Mouse (Mus musculus): ENCODE measurements around the gene Npas3.

The Npas3 gene

DNA sequence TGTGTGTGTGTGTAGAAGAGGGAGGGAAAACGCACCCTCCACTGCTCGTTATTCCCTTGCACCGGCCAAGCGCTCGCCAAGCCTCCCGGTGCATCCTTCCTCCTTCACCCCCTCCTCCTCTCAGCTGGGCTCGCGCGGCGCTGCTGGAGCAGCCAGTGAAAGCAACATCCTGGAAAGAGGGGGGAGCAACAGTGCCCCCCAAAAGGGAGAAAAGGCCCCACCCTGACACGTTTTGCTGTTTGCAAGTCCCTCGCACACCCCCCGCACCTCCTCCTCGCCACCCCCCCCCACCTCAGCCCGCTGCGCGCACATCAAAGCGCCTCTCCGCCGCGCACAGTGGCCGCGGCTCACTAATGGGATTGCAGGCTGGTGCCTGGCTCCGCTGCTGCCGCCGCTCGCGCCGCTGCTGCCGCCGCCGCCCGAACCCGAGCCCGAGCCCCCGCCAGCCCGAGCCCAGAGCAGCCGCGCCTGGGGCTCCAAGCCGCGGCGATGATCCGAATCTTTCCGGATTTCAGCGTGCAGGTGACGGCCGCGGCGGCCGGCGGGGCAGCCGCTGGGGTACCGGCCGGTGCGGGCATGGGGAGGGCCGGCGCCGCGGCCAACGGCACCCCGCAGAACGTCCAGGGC lies at the start of gene Npas3:
Gene Npas3, plus strand, starts transcription at position 577 of the 627 bp plus-strand sequence.
- in situ Hi-C loops (cut with MboI, MseI) = loop anchor here in 1 of 2 experiments (5.0 kb wide), 1 partner anchor 1244 kb away; no protein-coding TSS in a partner anchor

DNA sequence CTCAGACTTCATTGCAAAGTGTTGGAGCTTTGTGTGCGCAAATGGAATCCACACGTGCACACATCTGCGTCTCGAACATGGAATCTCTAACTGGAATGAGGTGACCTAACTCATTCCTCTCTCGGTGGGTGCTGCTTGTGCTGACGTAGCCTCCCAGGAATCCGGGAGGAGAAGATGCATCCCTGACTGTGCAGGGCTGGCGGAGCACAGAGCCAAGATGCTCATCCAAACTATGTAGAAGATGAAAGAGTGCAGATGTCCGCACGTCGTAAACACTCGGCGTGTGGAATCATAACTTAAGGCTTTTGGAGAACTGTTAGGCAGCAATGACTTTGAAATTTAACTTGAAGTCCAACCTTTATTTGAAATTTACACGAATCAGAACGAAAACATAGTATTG lies 31.3 kb upstream of the Npas3 start:
- in situ Hi-C loops (cut with MboI, MseI) = no loop called here

DNA sequence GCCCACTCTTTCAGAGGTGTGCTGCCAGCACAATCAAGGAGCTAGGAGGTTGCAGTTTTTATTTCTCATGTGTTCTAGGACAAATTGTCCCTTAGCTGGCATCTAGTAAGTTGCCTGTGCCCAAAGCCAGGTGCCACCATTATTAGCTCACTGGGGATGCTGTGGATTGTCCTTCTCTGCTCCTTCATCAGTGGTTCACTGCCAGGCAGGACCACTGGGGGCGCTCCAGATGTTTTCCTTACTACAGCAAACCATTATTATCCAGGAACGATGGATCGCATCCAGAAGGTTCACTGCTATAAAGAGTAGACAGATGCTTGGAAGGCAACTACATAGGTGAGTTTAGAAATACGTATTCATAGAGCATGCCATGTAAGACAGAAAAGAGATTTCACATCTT lies 25.7 kb upstream of the Npas3 start:
- in situ Hi-C loops (cut with MboI, MseI) = no loop called here

DNA sequence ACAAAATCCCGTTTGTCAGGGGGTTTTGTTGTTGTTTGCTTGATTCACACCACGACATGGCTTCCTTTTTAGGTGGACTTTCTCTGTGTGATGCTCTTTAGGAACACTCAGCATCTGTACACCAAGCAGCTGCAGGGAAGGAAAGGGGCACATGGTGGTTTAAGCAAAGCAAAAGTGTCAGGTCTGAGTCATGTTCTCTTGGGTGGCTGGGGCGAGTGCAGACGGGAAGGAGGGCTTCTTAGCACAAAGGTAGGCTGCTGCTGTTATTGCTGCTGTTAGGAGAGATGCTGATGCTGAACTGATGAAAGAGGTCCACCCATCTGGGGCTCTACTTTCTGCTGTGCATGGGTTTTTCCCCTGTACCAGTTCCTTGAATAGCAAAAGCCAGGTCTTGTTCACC lies 21.1 kb upstream of the Npas3 start:
- in situ Hi-C loops (cut with MboI, MseI) = no loop called here

DNA sequence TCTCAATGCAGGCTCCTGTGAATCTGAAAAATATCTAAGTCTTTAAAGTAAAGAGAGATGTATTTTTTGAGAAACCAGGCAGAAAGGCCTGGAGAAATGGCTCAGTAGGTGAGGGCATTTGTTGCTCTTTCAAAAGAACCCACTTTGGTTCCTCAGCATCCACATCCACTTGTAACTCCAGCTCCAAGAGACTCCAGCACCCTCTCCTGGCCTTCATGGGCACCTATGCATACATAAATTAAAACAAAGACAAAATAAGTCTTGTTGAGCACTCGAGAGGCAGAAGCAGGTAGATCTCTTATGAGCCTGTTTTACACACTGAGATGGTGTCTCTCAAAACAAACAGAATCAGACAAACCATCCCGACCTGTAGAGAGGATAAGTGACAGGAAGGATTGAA lies 19.1 kb upstream of the Npas3 start:
- in situ Hi-C loops (cut with MboI, MseI) = no loop called here

DNA sequence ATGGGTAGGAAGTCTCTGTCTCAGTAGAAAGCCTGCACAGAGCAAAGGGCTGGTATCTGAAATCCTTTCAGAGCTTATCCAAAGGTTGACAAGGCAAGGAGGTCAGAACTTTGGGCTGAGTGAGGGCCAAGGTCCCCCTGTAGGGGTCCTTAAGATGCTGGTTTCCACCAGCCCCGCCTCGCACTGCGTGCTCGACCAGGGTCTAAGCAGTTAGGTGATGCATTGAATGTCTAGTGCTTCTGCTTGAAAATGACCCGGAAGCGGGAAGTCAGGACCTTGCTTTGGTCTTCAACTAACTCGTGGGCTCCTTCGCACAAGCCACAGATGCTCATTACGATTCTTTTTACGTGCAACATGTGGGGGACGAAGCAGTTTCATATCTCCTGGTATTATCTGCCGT lies 2.3 kb upstream of the Npas3 start:
- in situ Hi-C loops (cut with MboI, MseI) = loop anchor here in 1 of 2 experiments (5.0 kb wide), 1 partner anchor 1246 kb away; no protein-coding TSS in a partner anchor

DNA sequence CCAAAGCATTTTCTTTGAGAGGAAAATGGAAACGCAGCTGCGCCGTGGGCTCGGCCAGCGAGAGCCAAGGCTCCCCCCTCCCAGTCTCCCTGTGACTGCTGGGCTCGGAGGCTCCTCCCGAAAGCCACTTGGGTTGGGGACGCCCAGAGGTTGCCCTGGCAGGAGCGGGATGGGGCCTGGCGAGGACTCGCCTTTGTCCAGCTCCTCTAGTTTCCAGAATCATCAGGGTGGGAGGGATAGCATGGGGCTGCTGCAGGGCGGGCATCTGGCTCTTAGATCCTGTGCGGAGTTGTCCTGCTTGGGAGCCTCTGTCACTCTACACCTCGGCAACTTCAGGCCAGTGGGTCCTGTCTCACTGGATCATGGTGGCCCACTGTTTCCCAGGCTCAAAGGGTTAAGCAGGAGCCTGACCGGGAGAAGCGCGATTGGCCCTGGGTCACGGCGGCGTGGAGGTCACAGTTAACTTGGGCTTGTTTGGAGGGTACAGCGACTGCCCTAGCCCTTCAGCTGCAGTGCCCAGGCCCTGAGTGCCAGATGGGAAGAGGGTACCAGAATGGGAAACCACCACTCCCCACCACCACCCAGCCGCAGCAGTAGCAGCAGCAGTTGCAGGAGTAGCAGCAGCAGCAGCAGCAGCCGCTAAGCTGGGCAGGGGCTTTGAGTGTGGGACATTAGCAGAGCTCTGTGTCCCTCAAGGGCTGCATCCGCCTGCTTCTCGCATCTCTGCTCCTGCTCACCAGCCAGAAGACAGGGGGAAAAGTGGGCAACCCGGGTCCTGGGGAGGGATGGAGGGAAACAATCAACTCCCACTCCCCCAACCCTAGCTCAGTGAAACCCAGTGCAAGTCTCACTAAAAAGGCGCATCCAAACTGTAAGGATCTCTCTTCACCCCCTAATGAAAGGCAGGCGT lies 1.6 kb upstream of the Npas3 start:
- in situ Hi-C loops (cut with MboI, MseI) = loop anchor here in 1 of 2 experiments (5.0 kb wide), 1 partner anchor 1245 kb away; no protein-coding TSS in a partner anchor

DNA sequence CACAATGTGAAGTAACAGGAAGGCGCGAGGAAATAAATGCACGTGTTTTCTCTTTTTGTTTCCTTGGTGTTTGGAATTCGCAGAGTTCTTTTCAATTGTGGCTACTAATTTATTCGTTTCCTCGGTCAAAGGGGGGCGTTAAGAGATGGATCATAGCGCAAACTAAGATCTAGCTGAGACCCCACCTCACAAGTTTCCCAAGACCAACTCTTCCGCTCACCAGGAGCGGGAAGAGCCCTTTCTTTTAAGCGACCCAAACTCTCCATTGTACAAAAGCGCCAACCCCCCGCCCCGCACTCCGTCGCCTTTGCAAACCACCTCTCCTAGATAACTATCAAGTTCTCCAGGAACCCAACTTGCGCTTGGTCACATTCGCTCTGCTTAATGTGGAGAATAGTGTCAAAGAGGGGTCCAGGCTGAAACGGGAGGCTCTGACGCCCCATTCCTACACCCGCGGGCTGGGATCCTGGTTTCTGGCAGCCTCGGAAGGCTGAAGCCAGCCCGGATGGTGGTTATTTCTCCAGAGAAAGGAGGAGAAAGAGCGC lies 914 bp upstream of the Npas3 start:
- in situ Hi-C loops (cut with MboI, MseI) = loop anchor here in 1 of 2 experiments (5.0 kb wide), 1 partner anchor 1245 kb away; no protein-coding TSS in a partner anchor

DNA sequence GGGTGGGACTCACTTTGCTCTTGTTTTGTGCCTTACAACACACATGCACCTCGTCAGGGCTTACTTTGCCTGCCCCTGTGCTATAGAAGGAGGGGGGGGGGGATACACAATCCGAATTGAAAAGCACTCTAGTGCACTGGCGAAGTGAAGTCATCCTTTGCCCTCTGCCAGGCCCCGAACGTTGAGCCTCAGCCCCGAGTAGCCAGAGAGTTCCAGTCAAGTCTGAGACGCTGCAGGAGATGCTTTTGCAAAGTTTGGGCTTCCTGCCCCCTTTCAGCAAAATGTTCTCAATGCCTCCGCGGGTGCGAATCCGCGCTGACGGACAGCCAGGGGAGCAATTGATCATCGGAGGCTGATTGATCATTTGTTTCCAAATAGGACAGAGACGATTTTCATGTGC lies 319 bp downstream of the Npas3 start:
- in situ Hi-C loops (cut with MboI, MseI) = loop anchor here in 1 of 2 experiments (5.0 kb wide), 1 partner anchor 1244 kb away; no protein-coding TSS in a partner anchor

DNA sequence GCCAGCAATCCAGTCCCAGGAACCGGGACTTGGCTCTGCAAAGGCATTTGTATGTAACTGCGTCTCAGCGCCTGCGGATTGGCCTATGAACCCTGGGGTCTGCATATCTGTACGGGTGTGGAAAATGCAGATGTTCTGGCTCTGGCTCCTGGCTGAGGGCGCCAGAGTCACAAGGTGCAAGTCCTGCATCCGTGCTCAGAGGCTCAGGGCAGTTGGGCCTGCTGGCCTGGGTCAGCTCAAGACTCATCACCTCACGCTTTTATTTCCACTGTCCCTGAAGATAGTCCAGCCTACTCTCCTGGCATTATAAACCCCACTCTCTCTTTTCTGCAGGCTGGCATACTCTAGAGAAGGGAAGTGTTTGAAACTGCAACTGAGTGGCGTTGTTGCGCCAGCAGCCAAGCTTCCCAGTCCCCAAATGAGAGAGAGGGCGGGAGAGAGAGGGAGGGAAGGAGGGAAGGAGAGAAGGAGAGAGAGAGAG lies 3.3 kb downstream of the Npas3 start:
- in situ Hi-C loops (cut with MboI, MseI) = loop anchor here in 1 of 2 experiments (25.0 kb wide), 1 partner anchor 1136 kb away; no protein-coding TSS in a partner anchor

DNA sequence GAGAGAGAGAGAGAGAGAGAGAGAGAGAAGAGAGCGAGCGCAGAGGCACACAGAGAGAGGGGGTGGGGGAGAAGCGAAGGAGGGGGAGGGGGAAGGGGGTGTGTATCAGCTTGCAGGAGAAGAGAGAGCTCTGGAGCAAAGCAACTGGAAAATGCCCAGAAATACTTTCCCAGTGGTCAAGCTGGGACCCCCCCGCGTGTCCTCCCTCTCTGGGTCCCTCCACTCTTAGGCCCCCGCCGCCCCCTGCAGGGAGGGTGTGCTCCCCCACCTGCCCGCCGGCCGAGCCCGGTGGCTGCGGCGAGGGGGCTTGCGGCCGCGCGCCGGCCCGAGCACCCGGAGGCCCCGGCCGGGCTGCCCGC lies 3.7 kb downstream of the Npas3 start:
- in situ Hi-C loops (cut with MboI, MseI) = loop anchor here in 1 of 2 experiments (25.0 kb wide), 1 partner anchor 1135 kb away; no protein-coding TSS in a partner anchor

DNA sequence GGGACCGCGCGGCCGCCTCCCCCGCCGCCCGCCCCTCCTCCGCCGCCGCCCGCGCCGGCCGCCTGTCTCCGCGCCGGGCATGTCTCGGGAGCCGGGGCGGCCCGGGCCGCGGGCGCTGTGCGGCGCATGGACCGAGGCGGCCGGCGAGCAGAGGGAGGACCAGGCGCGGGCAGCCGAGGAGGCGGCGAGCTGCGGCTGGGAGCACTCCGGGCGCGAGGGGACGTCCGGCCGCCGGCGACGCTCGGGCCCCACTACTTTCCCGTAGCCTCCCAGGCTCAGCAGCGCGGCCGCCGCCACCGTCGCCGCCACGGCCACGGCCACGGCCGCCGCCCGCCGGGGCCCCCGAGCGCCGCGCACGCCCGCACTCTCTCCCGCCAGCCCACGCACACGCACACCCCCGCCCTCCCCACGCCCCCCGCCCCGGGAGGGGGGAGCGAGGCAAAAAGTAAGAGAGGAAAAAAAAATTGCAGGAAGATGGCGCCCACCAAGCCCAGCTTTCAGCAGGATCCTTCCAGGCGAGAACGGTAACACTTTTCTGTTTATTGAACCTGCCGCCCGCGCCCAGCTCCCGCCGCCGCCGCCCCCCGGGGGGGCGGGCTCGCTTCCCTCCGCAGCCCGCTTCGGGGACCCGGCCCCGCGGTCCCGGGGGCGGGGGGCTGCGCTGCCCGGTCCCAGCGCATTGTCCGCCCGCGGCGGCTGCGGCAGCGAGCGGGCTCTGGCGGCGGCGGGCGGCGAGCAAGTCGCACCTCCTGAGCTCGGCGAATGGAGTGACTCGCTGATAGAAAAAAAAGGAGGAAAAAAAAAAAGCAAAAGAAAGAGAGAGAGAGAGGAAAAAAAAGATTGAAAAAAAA lies 4.3 kb downstream of the Npas3 start:
- in situ Hi-C loops (cut with MboI, MseI) = loop anchor here in 1 of 2 experiments (25.0 kb wide), 1 partner anchor 1135 kb away; no protein-coding TSS in a partner anchor

DNA sequence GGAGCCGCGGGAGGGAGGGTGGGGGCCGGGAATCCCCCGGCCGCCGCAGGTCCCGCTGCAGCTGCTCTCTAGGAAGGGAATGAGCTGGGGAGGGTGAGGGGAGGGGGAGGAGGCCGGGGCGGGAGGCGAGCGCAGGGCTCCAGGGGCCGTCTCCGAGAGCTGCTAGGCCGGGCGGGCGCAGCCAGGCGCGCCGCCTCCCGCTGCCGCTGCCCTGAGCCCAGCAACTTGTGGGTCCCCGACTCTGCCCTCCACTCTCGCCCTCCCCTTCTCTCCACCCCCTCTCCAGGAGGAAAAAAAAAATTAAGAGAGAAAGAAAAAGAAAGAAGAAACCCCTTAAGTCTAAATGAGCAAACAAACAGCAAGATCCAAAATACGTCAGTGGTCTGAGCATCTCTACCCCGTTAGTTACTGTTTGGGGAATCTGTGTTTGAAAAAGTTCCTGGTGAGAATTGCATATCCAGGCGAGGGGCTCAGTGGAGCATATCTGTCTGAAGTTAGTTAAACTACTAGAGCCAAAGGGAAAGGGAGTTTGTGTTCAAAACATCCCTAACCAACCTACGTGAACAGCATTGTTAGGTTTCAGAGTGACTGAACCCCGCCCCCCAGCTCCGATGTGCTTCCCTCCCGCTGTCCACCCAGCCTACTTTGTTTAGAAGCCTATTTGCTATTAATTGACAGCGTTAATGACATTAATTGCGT lies 5.1 kb downstream of the Npas3 start:
- in situ Hi-C loops (cut with MboI, MseI) = loop anchor here in 1 of 2 experiments (25.0 kb wide), 1 partner anchor 1134 kb away; no protein-coding TSS in a partner anchor

DNA sequence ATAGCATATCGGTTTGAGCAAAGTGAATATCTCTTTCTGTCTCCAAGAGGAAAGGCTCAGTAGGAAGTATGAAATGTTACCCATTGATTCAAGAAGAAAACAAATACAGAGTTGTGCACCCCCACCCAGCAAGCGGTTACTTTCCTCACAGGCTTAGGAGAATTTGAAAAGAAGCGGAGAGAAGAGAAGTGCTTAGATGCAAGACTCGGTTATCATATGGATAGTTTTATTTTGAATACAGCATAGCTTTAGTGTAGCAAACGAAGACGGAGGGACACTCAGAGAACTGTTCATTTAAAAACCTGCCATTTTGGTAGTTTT lies 5.6 kb downstream of the Npas3 start:
- in situ Hi-C loops (cut with MboI, MseI) = loop anchor here in 1 of 2 experiments (25.0 kb wide), 1 partner anchor 1133 kb away; no protein-coding TSS in a partner anchor

DNA sequence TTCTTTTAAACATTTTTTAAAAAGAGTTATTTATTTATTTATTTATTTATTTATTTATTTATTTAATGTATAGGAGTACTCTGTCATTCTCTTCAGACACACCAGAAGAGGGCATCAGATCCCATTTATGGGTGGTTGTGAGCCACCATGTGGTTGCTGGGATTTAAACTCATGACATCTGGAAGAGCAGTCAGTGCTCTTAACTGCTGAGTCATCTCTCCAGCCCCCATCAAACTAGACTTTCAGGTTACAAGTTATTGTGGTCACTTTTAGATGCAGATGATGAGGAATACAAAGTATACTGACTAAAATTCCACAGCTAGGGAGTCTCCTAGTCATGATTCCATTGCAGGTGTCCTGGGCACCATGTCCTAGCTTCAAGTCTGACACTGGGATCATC lies 26.0 kb downstream of the Npas3 start:
- in situ Hi-C loops (cut with MboI, MseI) = loop anchor here in 1 of 2 experiments (25.0 kb wide), 1 partner anchor 1113 kb away; no protein-coding TSS in a partner anchor

DNA sequence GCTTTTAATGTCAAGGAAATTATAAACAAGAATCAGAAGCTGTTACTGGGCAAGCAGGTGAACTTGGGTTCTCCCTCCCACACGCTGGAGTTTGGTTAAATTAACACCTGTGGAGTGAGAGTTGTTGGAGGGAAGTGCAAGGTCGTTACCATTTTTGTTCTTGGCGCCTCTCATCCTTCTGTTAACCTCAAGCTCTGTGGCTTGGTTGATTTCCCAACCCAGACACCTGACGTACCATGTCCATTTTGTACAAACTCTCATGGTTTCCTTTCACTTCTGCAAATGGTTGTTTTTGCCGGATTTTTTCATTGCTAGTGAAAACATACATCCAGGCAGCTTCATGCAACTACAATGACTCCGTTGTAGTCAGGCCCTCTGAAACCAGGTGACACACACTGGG lies 28.9 kb downstream of the Npas3 start:
- in situ Hi-C loops (cut with MboI, MseI) = loop anchor here in 1 of 2 experiments (25.0 kb wide), 1 partner anchor 1565 kb away; no protein-coding TSS in a partner anchor

DNA sequence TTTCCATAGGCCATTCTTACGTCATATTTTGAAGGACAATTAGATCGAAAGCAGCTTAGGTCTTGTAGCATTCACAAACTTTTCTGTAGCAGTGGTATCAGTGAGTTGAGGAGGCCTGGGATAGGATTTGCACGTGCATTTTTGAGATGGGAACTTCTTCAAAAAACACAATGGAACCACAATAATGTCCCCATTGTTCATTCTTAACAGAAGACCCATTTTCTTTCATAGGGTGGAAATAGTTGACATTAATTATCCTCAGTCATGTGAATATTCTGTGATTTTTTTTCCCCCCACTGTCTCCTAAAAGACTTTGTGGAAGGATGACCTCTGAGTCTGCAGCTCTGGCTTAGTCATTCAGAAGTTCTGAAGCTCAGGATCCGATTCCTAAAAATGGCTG lies 41.9 kb downstream of the Npas3 start:
- in situ Hi-C loops (cut with MboI, MseI) = loop anchor here in 1 of 2 experiments (25.0 kb wide), 1 partner anchor 1578 kb away; no protein-coding TSS in a partner anchor

DNA sequence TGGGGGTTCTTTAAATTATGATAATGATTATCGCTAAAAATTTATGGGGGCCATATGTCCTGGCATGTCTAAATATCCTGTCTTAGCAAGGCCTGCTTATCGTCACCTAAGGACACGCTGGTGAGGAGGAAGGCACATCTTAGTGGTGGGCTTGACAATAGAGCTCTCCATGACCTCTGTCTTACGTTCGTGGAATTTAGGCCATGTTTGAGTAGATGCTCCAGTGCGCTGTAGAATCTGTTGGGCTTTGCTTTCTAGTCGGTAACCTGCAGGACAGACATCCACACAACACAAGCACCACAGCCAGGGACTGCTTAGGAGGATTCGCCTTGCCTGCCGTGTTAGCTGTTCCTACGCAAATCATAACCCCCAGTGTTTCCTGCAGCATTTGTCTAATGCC lies 42.4 kb downstream of the Npas3 start:
- in situ Hi-C loops (cut with MboI, MseI) = loop anchor here in 1 of 2 experiments (25.0 kb wide), 1 partner anchor 1579 kb away; no protein-coding TSS in a partner anchor

DNA sequence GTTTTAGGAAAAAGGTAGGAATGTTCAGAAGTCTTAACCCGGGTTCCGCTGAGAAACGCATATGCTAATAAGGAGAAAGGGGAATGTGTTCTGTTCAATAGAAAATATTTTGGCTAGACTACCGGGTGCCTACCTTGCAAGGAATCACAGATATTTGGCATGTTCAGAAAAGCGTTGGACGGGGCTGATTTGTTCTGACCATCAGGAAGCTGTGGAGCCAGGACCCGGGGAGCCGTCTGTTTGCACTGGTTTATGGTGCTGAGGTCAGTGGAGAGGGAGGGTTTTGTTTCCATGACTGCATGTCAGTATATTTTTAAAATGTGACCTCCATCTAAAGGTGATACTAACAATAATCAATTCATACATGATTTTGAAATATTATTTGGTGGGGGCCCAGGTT lies 43.5 kb downstream of the Npas3 start:
- in situ Hi-C loops (cut with MboI, MseI) = loop anchor here in 1 of 2 experiments (25.0 kb wide), 1 partner anchor 1580 kb away; no protein-coding TSS in a partner anchor

Measured in T-helper 17 cell (primary cell).